Mouse (Mus musculus): ENCODE results near the gene Gabbr1.

GRCm38 (mm10) chr17:37080119-37080518 is 34.4 kb downstream of the Gabbr1 start:
- TF ChIP-seq CTCF (IDR thresholded peaks at IDR 0.05) (no peak), EP300 (IDR thresholded peaks at IDR 0.05) (no peak)
